Mouse (Mus musculus) liver, adult 2 months (tissue): Measurements from ENCODE around the gene Fut9. TPM values are rescaled to one million over a fixed set of nuclear protein-coding genes. Genes with fewer than 3 reads are reported as not detected.

Experiments used
- DNase-seq: peaks from one replicate; pipeline ENCODE4 v3.0.0-alpha.2; 2011; ENCODE audit warnings: low read depth, low spot score; ENCODE audit errors: extremely low read depth
- H3K27ac ChIP-seq: fragments of 200-500 bp; replicated peaks from 2 replicates; pipeline ENCODE4 v1.5.1; 2012; ENCODE audit warnings: low read depth, mild to moderate bottlenecking, control low read depth, inconsistent platforms, low read length; ENCODE audit not compliant: insufficient read depth
- H3K27me3 ChIP-seq: fragments of 200-500 bp; 2 replicates; pipeline ENCODE4 v1.6.1; 2012; ENCODE audit warnings: mild to moderate bottlenecking, moderate library complexity, low read length, inconsistent platforms; ENCODE audit not compliant: control insufficient read depth, insufficient read depth
- H3K36me3 ChIP-seq: fragments of 200-500 bp; 2 replicates; pipeline ENCODE4 v1.6.1; 2012; ENCODE audit warnings: low read length, inconsistent platforms; ENCODE audit not compliant: control insufficient read depth, insufficient read depth
- H3K4me1 ChIP-seq: fragments of 200-500 bp; 2 replicates; pipeline ENCODE4 v1.6.1; 2011; ENCODE audit warnings: low read length; ENCODE audit not compliant: control insufficient read depth, insufficient read depth
- H3K4me3 ChIP-seq: fragments of 200-500 bp; 2 replicates; pipeline ENCODE4 v1.5.1; 2011; ENCODE audit warnings: low read depth, mild to moderate bottlenecking, control low read depth, low read length, moderate library complexity; ENCODE audit not compliant: insufficient read depth
- H3K79me2 ChIP-seq: fragments of 200-500 bp; 2 replicates; pipeline ENCODE4 v1.6.1; 2012; ENCODE audit warnings: inconsistent platforms, mild to moderate bottlenecking, low read length, moderate library complexity; ENCODE audit not compliant: control insufficient read depth, insufficient read depth
- H3K9ac ChIP-seq: fragments of 200-500 bp; 2 replicates; pipeline ENCODE4 v1.6.1; 2012; ENCODE audit warnings: low read depth, mild to moderate bottlenecking, control low read depth, inconsistent platforms, low read length
- CTCF ChIP-seq: fragments of 200-500 bp; IDR thresholded peaks from 2 replicates; pipeline ENCODE4 v1.5.1; 2011; ENCODE audit warnings: low read depth, low read length, control low read depth
- POLR2A ChIP-seq: fragments of 200-500 bp; IDR thresholded peaks from 2 replicates; pipeline ENCODE4 v1.6.1; 2011; ENCODE audit warnings: low read length, control low read depth; ENCODE audit not compliant: insufficient read depth; ENCODE audit errors: extremely low read depth
- WGBS: fragments of 180-500 bp; shearing (Covaris S2); methylation state at CpG from one replicate; pipeline ENCODE4 v1.1.7; 2018; 5-methylcytosine and 5-hydroxymethylcytosine counted together
- polyA plus RNA-seq: library from polyadenylated mRNA; depleted of rRNA; stranded (reverse); fragments of >200 nt; gene quantifications from 2 replicates; pipeline ENCODE4 v1.2.3, GENCODE M21; 2012
- total RNA-seq: library from RNA; depleted of rRNA; stranded (reverse); fragments of >200 nt; gene quantifications from 2 replicates; pipeline ENCODE4 v1.2.3, GENCODE M21; 2014

The Fut9 gene
- total and polyA plus RNA-seq, 2 experiments = not detected

GRCm38 (mm10) chr4:25645580-25645979 is 154.5 kb downstream of the Fut9 start:
- Histone ChIP-seq H3K9ac (no peak overlapping the region), H3K27ac (no peak overlapping the region), H3K4me3 (no peak overlapping the region), H3K36me3 (no peaks in the 10 kb centered on the region), H3K27me3 (no peaks in the 10 kb centered on the region), H3K79me2 (no peaks in the 10 kb centered on the region), H3K4me1 (no peaks in the 10 kb centered on the region)
- TF ChIP-seq CTCF = no peak
- no peak for TF ChIP-seq POLR2A
- no peak for DNase-seq
- 81% methylated on average over 2 of the region's 2 CpGs for WGBS

DNA sequence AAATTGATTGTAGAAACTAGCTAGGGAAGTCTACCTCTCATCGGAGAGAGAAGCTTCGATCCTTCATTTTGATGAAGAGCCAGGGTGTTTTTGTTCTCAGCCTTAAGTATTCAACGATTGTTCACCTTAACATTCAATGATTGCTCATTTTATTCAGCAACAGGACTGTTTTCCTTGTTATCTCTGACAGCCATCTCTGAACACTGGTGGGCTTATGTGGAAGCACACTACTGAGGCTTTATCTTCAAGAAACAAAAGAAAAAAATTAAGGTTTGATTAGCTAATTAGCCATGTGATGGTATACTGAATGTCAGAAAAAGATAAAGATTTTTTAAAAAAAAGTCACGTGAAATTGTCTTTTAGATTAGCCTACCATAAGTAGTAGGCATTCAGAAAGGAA is 158.1 kb downstream of the Fut9 start:
- H3K4me1 ChIP-seq = no peaks in the 10 kb centered on the region
- no peaks in the 10 kb centered on the region for H3K27me3 ChIP-seq
- no peaks in the 10 kb centered on the region for H3K36me3 ChIP-seq
- no peak overlapping the region for H3K4me3 ChIP-seq
- DNase-seq = no peak
- no peak overlapping the region for H3K27ac ChIP-seq
- 84% methylated on average over 4 of the region's 4 CpGs for WGBS
- TF ChIP-seq POLR2A (no peak), CTCF (no peak)
- no peaks in the 10 kb centered on the region for H3K79me2 ChIP-seq
- H3K9ac ChIP-seq = no peak overlapping the region

DNA sequence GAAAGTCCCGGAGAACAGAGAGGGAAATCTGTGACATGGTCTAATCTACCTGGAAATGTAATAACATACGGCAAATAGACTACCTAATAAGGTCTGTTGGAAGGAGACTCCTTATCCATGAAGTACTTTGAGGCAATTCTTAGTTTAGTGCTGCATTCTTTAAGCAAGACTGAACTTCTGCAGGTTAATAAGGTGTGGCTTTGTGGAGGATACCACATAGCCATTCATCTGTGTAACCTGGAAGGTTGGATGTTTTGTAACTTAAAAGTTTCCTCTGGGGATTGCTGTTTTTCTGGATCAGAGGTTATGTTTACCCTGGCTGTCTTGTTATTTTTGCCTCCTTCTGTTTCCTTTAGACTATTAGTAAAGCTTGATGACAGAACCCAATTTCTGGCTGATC is 166.8 kb downstream of the Fut9 start:
- Histone ChIP-seq H3K79me2 (no peaks in the 10 kb centered on the region), H3K9ac (no peak overlapping the region), H3K27ac (no peak overlapping the region), H3K4me1 (no peaks in the 10 kb centered on the region), H3K27me3 (no peaks in the 10 kb centered on the region), H3K4me3 (no peak overlapping the region), H3K36me3 (no peaks in the 10 kb centered on the region)
- 91% methylated on average over 2 of the region's 2 CpGs for WGBS
- no peak for TF ChIP-seq CTCF
- TF ChIP-seq POLR2A = no peak
- no peak for DNase-seq

DNA sequence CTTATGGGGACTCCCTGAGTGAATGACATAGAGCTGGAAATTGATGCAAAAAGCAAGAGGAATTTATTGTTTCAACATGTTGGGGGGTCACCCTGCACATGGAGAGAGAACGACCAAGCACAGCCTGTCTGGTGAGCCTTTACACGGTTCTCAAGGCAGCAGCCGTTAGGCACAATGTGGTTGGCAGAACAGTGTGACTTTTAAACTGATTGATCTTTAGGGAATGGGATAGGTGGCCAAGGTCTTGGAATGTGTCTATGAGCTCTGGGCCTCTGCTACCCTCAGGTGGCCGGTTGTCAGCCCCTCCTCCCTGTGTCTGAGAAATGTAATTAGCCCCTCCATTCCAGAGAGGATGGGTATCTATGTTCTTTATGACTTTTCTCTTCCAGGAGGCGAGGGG is 171.9 kb downstream of the Fut9 start:
- H3K9ac ChIP-seq = no peak overlapping the region
- no peaks in the 10 kb centered on the region for H3K36me3 ChIP-seq
- H3K27me3 ChIP-seq = no peaks in the 10 kb centered on the region
- H3K27ac ChIP-seq = no peak overlapping the region
- whole genome bisulfite sequencing = 78% methylated on average over 5 of the region's 5 CpGs
- no peak for DNase-seq
- H3K4me1 ChIP-seq = no peaks in the 10 kb centered on the region
- H3K79me2 ChIP-seq = no peaks in the 10 kb centered on the region
- TF ChIP-seq CTCF (no peak), POLR2A (no peak)
- no peak overlapping the region for H3K4me3 ChIP-seq

- H3K4me3 ChIP-seq = no peak overlapping the region
- no peak overlapping the region for H3K9ac ChIP-seq
- no peaks in the 10 kb centered on the region for H3K36me3 ChIP-seq
- no peak overlapping the region for H3K27ac ChIP-seq
- no peaks in the 10 kb centered on the region for H3K4me1 ChIP-seq
- DNase-seq = no peak
- H3K79me2 ChIP-seq = no peaks in the 10 kb centered on the region
- TF ChIP-seq CTCF = no peak
- no peak for TF ChIP-seq POLR2A
- WGBS = 97% methylated on average over 9 of the region's 9 CpGs
- no peaks in the 10 kb centered on the region for H3K27me3 ChIP-seq
Measured at GRCm38 (mm10) chr4:25627467-25627866, 172.6 kb downstream of the Fut9 start.

DNA sequence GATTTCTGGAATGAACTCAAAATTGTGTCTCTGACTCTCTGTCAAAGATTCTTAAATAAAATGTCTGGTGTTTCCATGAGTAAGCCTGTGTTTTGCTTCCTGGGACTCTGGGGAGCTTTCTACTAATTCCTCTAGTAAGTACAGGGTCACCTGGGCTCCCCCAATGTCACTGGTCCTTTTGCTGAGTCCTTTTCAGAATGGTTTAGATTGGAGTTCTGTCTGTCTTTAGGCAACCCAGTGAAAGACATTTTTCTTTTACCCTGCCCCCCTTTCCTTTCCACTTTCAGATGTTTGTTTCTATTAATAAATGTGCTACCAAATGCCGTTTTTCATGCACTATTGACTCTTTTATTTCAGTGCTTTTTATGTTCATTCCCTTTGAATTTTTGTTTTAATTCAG is 173.0 kb downstream of the Fut9 start:
- H3K4me3 ChIP-seq = no peak overlapping the region
- H3K4me1 ChIP-seq = no peaks in the 10 kb centered on the region
- H3K79me2 ChIP-seq = no peaks in the 10 kb centered on the region
- no peak overlapping the region for H3K27ac ChIP-seq
- no peaks in the 10 kb centered on the region for H3K27me3 ChIP-seq
- H3K9ac ChIP-seq = no peak overlapping the region
- no peaks in the 10 kb centered on the region for H3K36me3 ChIP-seq
- TF ChIP-seq CTCF = no peak
- no peak for TF ChIP-seq POLR2A
- no peak for DNase-seq
- WGBS = 55% methylated on average over 1 of the region's 1 CpGs
